Mouse (Mus musculus) cerebellum, adult 8-10 months (tissue): ENCODE measurements around the gene Podxl.
"Not testable (repeated sequence)": the region's sequence is repeated elsewhere in the genome, so short reads cannot be mapped to it uniquely, and the experiment has no call there.

Experiments used
- DNase-seq: peaks from one replicate; pipeline ENCODE4 v3.0.0; 2022

The Podxl gene

GRCm38 (mm10) chr6:31564901-31565391 is 1.2 kb upstream of the Podxl start:
- no peak for DNase-seq

- peak; percentile 14 for DNase-seq
Observed at GRCm38 (mm10) chr6:31564182-31564531, 376 bp upstream of the Podxl start.

GRCm38 (mm10) chr6:31562371-31563080 is 1.3 kb downstream of the Podxl start:
- no peak for DNase-seq

- not testable (repeated sequence) for DNase-seq
Observed at GRCm38 (mm10) chr6:31561948-31562347, 1.8 kb downstream of the Podxl start.

GRCm38 (mm10) chr6:31560138-31560959 is 3.4 kb downstream of the Podxl start:
- DNase-seq, result no peak

- DNase-seq, result no peak
Observed at GRCm38 (mm10) chr6:31556460-31557100, 7.2 kb downstream of the Podxl start.

- no peak for DNase-seq
Observed at GRCm38 (mm10) chr6:31550876-31551532, 12.8 kb downstream of the Podxl start.

GRCm38 (mm10) chr6:31549361-31550051 is 14.3 kb downstream of the Podxl start:
- no peak for DNase-seq

GRCm38 (mm10) chr6:31544318-31544717 is 19.5 kb downstream of the Podxl start:
- DNase-seq, result no peak

- DNase-seq, result no peak
Observed at GRCm38 (mm10) chr6:31540018-31540417, 23.8 kb downstream of the Podxl start.

GRCm38 (mm10) chr6:31538112-31538511 is 25.7 kb downstream of the Podxl start:
- no peak for DNase-seq

- no peak for DNase-seq
Observed at GRCm38 (mm10) chr6:31537193-31537592, 26.6 kb downstream of the Podxl start.

- DNase-seq, result no peak
Observed at GRCm38 (mm10) chr6:31534705-31535104, 29.1 kb downstream of the Podxl start.

- DNase-seq, result no peak
Observed at GRCm38 (mm10) chr6:31531880-31532279, 31.9 kb downstream of the Podxl start.

- DNase-seq, result no peak
Observed at GRCm38 (mm10) chr6:31528339-31528738, 35.4 kb downstream of the Podxl start.

- no peak for DNase-seq
Observed at GRCm38 (mm10) chr6:31527897-31528296, 35.9 kb downstream of the Podxl start.

- no peak for DNase-seq
Observed at GRCm38 (mm10) chr6:31526929-31527328, 36.9 kb downstream of the Podxl start.

GRCm38 (mm10) chr6:31525231-31525900 is 38.4 kb downstream of the Podxl start:
- peak; percentile 44 for DNase-seq

- no peak for DNase-seq
Observed at GRCm38 (mm10) chr6:31524647-31525046, 39.1 kb downstream of the Podxl start.

GRCm38 (mm10) chr6:31524121-31524520 is 39.7 kb downstream of the Podxl start:
- no peak for DNase-seq

- DNase-seq, result no peak
Observed at GRCm38 (mm10) chr6:31523657-31524056, 40.1 kb downstream of the Podxl start.

- no peak for DNase-seq
Observed at GRCm38 (mm10) chr6:31523039-31523438, 40.7 kb downstream of the Podxl start.
